Mouse (Mus musculus) neural tube, embryonic 14.5 days (tissue): ENCODE measurements at regions not wholly inside any gene's neighbourhood (a gene's known extent, or its start where the extent isn't known, plus 50 kb on each side); places are given as distances from the start of the nearest gene placed in this dataset.

Source experiments
- ATAC-seq: fragments of 200-750 bp; cut with Nextera tagmentation; 2 replicates; pipeline ENCODE4 v1.8.0; 2017; ENCODE audit warnings: low read depth, mild to moderate bottlenecking, moderate TSS enrichment, moderate library complexity
- H3K27ac ChIP-seq: fragments of 300-500 bp; sonication (generic); 2 replicates; pipeline ENCODE4 v1.5.1; 2014; ENCODE audit warnings: low read depth, mild to moderate bottlenecking, control low read depth, low read length, moderate library complexity, mixed read lengths
- H3K27me3 ChIP-seq: fragments of 300-500 bp; sonication (generic); 2 replicates; pipeline ENCODE4 v1.6.1; 2014; ENCODE audit warnings: low read length; ENCODE audit not compliant: control insufficient read depth, insufficient read depth
- H3K36me3 ChIP-seq: fragments of 300-500 bp; sonication (generic); 2 replicates; pipeline ENCODE4 v1.6.1; 2014; ENCODE audit warnings: low read length, mixed read lengths; ENCODE audit not compliant: control insufficient read depth, insufficient read depth
- H3K4me1 ChIP-seq: fragments of 300-500 bp; sonication (generic); 2 replicates; pipeline ENCODE4 v1.6.1; 2014; ENCODE audit warnings: low read length; ENCODE audit not compliant: control insufficient read depth, insufficient read depth
- H3K4me2 ChIP-seq: fragments of 300-500 bp; sonication (generic); 2 replicates; pipeline ENCODE4 v1.6.1; 2014; ENCODE audit warnings: mild to moderate bottlenecking, low read depth, low read length, control low read depth
- H3K4me3 ChIP-seq: fragments of 300-500 bp; sonication (generic); 2 replicates; pipeline ENCODE4 v1.5.1; 2014; ENCODE audit warnings: low read depth, low read length, control low read depth, mixed read lengths
- H3K9ac ChIP-seq: fragments of 300-500 bp; sonication (generic); replicated peaks from 2 replicates; pipeline ENCODE4 v1.6.1; 2014; ENCODE audit warnings: low read depth, mild to moderate bottlenecking, control low read depth, low read length, mixed read lengths
- H3K9me3 ChIP-seq: fragments of 300-500 bp; sonication (generic); 2 replicates; pipeline ENCODE4 v1.6.1; 2016; ENCODE audit warnings: low read length; ENCODE audit not compliant: control insufficient read depth
- WGBS: fragments of 180-500 bp; shearing (Covaris S2); extraction: QIAGEN DNeasy Blood & Tissue Kit; methylation state at CpG from one replicate; pipeline ENCODE4 v1.1.7; 2014; 5-methylcytosine and 5-hydroxymethylcytosine counted together

DNA sequence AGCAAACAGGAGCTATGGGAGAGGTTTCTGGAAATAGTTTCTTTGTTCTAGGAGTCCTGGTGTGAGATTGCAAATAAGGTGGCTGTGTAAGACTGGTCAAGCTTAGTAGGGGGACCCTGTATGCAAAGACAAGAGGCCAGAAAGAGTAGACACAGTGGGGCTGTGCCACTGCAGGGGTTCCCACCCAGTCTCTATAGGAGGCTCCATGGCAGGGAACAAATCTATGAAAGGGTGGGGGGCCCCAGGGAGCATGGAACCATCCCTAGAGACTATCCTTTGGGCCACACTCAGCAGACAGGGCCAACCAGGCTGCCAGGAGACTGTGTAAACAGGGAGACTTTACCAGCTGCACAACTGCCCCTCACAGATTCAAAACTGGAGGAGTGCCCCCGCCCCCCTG is 222.6 kb upstream of the Mocs1 start:
- H3K9ac ChIP-seq: no peak overlapping the region
- no peaks in the 10 kb centered on the region for H3K9me3 ChIP-seq
- no peaks in the 10 kb centered on the region for H3K27me3 ChIP-seq
- no peak overlapping the region for H3K4me3 ChIP-seq
- ATAC-seq: 0 out of 2 replicates have a peak, but pooled peaks have one; percentile 35
- H3K36me3 ChIP-seq: no peaks in the 10 kb centered on the region
- WGBS: 63% methylated on average over 1 of the region's 1 CpGs
- H3K4me2 ChIP-seq: no peak overlapping the region
- H3K27ac ChIP-seq: no peak overlapping the region
- no peaks in the 10 kb centered on the region for H3K4me1 ChIP-seq

DNA sequence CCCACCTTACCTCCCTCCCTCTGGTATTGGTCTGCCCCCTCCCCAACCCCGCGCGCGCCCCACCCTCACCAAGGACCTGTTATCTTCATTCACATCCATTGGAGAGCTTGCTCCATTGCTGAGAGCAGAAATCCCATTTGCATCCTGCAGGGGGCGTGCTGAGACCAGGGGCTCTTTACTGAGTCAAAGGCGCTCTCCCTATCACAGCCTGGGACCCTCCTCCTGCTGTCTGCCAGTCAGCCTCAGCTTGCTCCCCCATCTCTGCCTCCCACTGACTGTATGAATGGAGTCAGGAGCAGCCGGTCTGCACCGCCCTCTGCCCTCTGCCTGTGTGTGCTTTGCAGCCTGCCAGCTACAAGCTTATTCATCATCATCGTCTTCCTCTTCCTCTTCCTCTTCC is 221.5 kb upstream of the Mocs1 start:
- H3K27ac ChIP-seq: no peak overlapping the region
- H3K4me3 ChIP-seq: no peak overlapping the region
- H3K9me3 ChIP-seq: no peaks in the 10 kb centered on the region
- peak; percentile 74; the same call in 1 of the 2 replicates for ATAC-seq
- no peaks in the 10 kb centered on the region for H3K4me1 ChIP-seq
- no peaks in the 10 kb centered on the region for H3K27me3 ChIP-seq
- no peak overlapping the region for H3K4me2 ChIP-seq
- no peak overlapping the region for H3K9ac ChIP-seq
- WGBS: 43% methylated on average over 9 of the region's 9 CpGs
- H3K36me3 ChIP-seq: no peaks in the 10 kb centered on the region

DNA sequence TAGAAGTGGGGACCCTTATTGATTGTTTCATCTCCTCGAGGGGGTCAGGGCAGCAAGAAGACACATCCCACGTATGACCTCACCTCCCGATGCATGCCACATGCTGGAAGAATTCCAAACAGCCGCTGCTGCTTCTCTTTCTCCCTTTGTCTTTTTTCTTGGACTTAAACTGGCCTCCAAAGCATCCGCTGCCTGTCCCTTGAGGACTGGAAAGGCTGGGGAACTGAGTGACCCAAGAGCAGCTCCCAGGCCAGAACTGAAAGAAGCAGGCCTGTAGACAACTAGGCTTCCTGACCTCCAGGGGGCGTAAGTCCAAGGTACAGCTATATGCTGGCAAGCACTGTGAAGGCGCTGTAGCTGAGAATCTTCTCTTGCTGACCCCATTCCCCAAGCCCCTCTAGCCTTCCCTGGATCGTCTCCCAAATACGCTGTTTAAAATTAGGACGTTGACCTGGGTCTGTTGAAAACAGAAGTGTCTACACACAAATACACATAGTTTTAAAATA is 219.8 kb upstream of the Mocs1 start:
- H3K36me3 ChIP-seq: no peaks in the 10 kb centered on the region
- no peak for ATAC-seq
- no peak overlapping the region for H3K27ac ChIP-seq
- no peaks in the 10 kb centered on the region for H3K4me1 ChIP-seq
- WGBS: 73% methylated on average over 10 of the region's 10 CpGs
- no peak overlapping the region for H3K9ac ChIP-seq
- no peaks in the 10 kb centered on the region for H3K9me3 ChIP-seq
- H3K4me3 ChIP-seq: no peak overlapping the region
- no peaks in the 10 kb centered on the region for H3K27me3 ChIP-seq
- no peak overlapping the region for H3K4me2 ChIP-seq

DNA sequence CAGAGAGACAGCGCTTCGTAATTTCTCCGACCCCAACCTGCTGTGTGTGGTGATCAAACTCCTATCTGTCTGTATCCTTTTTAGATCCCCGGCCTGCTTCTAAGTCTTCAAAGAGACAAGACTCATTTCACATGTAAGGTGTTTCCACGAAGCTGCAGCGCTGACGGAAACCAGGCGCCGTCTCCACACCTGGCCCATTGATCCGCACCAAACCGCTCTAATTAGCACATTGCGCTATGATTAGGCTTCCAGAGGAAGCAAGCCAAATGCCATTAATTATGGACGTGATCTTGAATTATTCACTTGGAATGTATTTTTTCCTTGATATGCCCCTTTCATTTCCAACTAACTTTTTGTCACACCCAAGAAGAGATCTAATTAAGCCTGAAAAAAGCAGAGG is 215.2 kb upstream of the Mocs1 start:
- no peak overlapping the region for H3K4me2 ChIP-seq
- no peaks in the 10 kb centered on the region for H3K36me3 ChIP-seq
- H3K4me1 ChIP-seq: no peaks in the 10 kb centered on the region
- H3K27me3 ChIP-seq: no peaks in the 10 kb centered on the region
- no peak overlapping the region for H3K9ac ChIP-seq
- no peaks in the 10 kb centered on the region for H3K9me3 ChIP-seq
- WGBS: 81% methylated on average over 13 of the region's 13 CpGs
- no peak for ATAC-seq
- H3K27ac ChIP-seq: no peak overlapping the region
- H3K4me3 ChIP-seq: no peak overlapping the region

DNA sequence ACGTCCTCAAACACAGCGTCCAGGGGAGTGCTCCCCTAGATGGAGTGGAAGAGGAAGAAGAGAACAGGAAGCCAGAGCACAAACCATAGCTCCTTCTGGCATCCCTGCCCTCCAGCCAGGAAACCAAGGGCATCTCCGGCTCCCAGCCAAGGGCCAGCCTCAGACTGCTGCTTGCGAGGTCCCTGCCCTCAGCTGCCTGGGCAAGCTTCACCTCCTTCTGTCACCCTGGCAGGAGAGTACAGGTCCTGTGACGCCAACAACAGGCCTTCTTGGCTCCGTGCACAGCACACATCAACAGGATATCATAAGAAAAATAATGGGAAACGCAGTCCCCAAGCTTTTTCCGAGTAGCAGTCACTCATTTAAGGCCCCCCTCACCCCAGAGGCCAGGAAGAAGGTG is 212.9 kb upstream of the Mocs1 start:
- Histone ChIP-seq H3K4me2 (no peak overlapping the region), H3K9ac (no peak overlapping the region), H3K9me3 (no peaks in the 10 kb centered on the region), H3K36me3 (no peaks in the 10 kb centered on the region), H3K27ac (no peak overlapping the region), H3K4me3 (no peak overlapping the region), H3K4me1 (no peaks in the 10 kb centered on the region), H3K27me3 (no peaks in the 10 kb centered on the region)
- no peak for ATAC-seq
- WGBS: 81% methylated on average over 8 of the region's 8 CpGs

DNA sequence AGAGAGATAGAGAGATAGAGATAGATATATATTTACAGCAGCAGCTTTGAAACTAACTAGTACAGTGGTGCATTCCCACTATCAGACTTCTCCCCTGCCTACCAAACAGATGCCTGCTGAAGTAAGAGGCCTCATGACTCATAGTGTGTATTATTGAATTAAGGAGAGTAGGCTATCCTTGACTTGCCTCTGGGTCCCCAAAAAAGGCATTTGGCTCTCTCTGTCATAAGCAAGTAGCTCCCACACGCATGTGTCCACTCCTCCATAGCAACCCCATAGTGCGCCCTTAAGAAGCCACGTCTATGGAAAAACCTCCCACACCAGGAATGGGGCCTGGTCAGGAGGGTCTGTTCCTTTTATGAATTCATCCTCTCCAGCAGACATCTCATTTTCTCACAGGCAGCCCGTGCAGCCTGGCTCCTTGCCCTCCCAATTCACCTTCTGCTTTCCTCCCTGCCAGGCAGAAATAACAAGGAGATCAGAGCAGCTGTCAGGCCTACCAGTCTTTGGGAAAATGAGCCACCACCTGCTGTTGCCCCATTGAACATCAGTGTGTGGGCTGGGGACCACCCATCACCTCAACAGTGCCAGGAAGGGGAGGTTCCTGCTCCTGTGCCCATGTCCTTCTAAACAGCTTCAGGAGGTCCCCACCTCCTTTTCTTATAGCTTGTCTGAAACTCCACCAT is 208.5 kb upstream of the Mocs1 start:
- Histone ChIP-seq H3K9me3 (no peaks in the 10 kb centered on the region), H3K4me3 (no peak overlapping the region), H3K27ac (no peak overlapping the region), H3K4me2 (no peak overlapping the region), H3K4me1 (no peaks in the 10 kb centered on the region), H3K27me3 (no peaks in the 10 kb centered on the region), H3K9ac (no peak overlapping the region), H3K36me3 (no peaks in the 10 kb centered on the region)
- no peak for ATAC-seq
- WGBS: 66% methylated on average over 4 of the region's 4 CpGs

DNA sequence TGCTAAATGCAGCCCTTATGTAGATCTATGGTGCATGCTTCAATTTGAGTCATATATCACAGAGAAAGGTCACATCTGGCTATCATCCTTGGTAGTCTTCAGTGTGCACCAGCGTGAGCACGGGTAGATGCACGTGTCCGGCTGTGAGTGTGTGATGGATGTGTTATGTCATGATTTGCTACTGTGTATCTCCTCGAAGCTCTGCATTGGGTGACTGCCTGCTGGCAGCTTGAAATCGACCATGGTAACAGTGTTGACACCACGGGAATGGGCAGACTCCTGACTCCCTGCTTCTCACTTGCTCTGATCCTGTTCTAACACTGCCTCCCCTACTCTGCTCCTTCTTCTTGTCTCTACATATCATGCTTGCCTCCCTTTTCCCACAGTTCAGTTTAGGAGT is 204.9 kb upstream of the Mocs1 start:
- Histone ChIP-seq H3K27me3 (no peaks in the 10 kb centered on the region), H3K9me3 (no peaks in the 10 kb centered on the region), H3K27ac (no peak overlapping the region), H3K4me1 (no peaks in the 10 kb centered on the region), H3K4me3 (no peak overlapping the region), H3K9ac (no peak overlapping the region), H3K36me3 (no peaks in the 10 kb centered on the region), H3K4me2 (no peak overlapping the region)
- 69% methylated on average over 7 of the region's 7 CpGs for WGBS
- no peak for ATAC-seq

DNA sequence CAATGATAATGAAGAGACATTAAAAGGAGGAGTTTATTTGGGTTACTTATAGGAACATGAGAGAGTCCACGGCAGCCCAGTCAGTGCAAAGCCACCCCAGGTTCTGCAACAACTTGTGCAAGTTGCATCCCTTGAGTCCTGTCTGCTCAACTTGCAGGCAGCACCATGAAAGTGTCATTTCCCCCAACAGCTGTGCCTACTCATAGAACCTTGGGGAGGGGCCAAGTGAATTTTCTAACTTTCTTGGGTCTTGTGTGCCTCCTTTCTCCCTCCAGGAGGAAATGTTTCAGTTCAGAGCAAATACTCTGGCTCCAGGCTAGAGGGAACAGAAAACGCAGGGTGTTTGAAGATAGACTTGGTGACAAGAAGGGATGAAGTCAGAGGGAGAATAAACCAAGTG is 204.5 kb upstream of the Mocs1 start:
- Histone ChIP-seq H3K9ac (no peak overlapping the region), H3K4me3 (no peak overlapping the region), H3K4me2 (no peak overlapping the region), H3K27ac (no peak overlapping the region), H3K36me3 (no peaks in the 10 kb centered on the region), H3K27me3 (no peaks in the 10 kb centered on the region), H3K4me1 (no peaks in the 10 kb centered on the region), H3K9me3 (no peaks in the 10 kb centered on the region)
- ATAC-seq: no peak
- 93% methylated on average over 2 of the region's 2 CpGs for WGBS

DNA sequence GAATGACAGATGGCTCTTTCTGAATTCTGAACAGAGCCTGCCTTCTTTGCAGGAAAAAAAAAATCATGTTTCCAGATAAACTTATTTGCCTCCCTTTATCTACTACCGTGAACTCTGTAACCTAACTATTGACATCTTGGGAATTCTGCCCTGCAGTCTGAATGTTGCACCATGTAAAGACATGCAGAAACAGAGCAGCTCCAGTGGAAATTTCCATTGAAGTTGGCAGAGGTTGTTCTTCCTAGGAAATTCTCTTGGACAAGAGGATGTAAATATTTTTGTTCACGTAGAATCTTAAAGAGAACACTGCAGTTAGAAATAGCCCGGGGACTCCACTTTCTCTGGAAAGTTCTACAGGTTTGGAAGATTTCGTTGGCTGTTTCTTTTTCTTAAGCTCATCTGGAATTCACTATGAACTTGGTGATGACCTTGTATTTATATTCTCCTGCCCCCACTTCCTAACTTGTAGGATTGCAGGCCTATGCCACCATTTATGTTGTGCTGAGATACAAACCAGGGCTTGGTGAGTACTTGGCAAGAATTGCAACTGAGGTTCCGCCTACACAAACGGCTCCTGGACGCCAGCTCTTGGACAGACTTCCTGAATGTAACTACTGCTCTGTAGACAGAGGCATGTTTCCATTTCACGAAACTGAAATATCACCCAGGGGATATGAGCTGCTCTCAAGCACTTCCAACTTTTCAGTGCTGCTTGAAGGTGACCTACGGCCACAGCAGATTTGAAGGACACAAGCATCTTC is 202.7 kb upstream of the Mocs1 start:
- no peak overlapping the region for H3K4me2 ChIP-seq
- whole genome bisulfite sequencing: 86% methylated on average over 9 of the region's 9 CpGs

More for the DNA sequence above, 202.7 kb upstream of the Mocs1 start:
- Histone ChIP-seq H3K27ac (no peak overlapping the region), H3K9ac (no peak overlapping the region), H3K27me3 (no peaks in the 10 kb centered on the region), H3K4me3 (no peak overlapping the region), H3K9me3 (no peaks in the 10 kb centered on the region), H3K36me3 (no peaks in the 10 kb centered on the region), H3K4me1 (no peaks in the 10 kb centered on the region)
- no peak for ATAC-seq
